Mouse (Mus musculus) erythroblast, embryonic 14.5 days (primary cell): Measurements from ENCODE around the gene Ncaph2. TPM values are rescaled to one million over a fixed set of nuclear protein-coding genes. Genes with fewer than 3 reads are reported as not detected.

Source experiments
- H3K27me3 ChIP-seq: 2 replicates; pipeline ENCODE4 v1.6.1; 2012; ENCODE audit warnings: inconsistent platforms; ENCODE audit not compliant: control insufficient read depth
- H3K36me3 ChIP-seq: 2 replicates; pipeline ENCODE4 v1.6.1; 2012; ENCODE audit warnings: mild to moderate bottlenecking, inconsistent platforms; ENCODE audit not compliant: control insufficient read depth
- H3K4me1 ChIP-seq: 2 replicates; pipeline ENCODE4 v1.6.1; 2012; ENCODE audit warnings: inconsistent platforms; ENCODE audit not compliant: control insufficient read depth
- H3K4me3 ChIP-seq: replicated peaks from 2 replicates; pipeline ENCODE3; 2012; ENCODE audit warnings: moderate library complexity, mild to moderate bottlenecking, inconsistent platforms
- H3K9me3 ChIP-seq: 2 replicates; pipeline ENCODE4 v1.6.1; 2012; ENCODE audit warnings: low read length, inconsistent platforms, mixed read lengths; ENCODE audit not compliant: control insufficient read depth
- GATA1 ChIP-seq: IDR thresholded peaks from 2 replicates; pipeline ENCODE4 v1.6.1; 2012; ENCODE audit warnings: low read length, inconsistent platforms, mixed read lengths
- TAL1 ChIP-seq: IDR thresholded peaks from 3 replicates; pipeline ENCODE4 v1.6.1; 2012; ENCODE audit warnings: low read length, inconsistent platforms, mixed read lengths
- polyA plus RNA-seq: library from polyadenylated mRNA; stranded (reverse); fragments of >175 nt; gene quantifications from 2 replicates; pipeline ENCODE4 v1.2.3, GENCODE M21; 2012

Ncaph2 gene
- polyA plus RNA-seq, 1 experiment, result 17.1 TPM

DNA sequence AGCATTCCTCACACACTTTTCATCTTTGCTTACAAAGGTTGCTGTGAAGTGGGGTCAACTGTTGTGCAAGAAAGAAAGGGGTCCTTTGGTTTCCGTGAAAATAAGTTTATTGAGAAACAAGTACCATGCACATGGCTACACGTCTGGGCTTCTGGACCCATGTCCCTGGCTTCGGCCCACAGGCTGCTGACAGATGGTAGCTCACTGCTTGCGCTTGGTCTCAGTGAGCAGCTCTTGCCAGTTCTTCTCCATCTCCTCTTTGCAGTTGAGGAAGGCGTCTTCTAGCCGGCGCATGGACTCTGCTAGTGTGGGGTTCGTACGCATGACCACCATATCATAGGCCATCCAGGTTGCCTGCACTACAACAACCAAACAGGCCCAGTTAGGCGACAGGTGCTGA, 34.6 kb downstream of the Ncaph2 start:
- Histone ChIP-seq H3K27me3 (no peaks in the 10 kb centered on the region; the same call in none of the 2 replicates), H3K36me3 (no peaks in the 10 kb centered on the region)

GRCm38 (mm10) chr15:89396883-89397282, 41.4 kb downstream of the Ncaph2 start:
- no peaks in the 10 kb centered on the region for H3K36me3 ChIP-seq
- no peaks in the 10 kb centered on the region; the same call in 1 of the 2 replicates for H3K27me3 ChIP-seq
- no peak for TF ChIP-seq GATA1
- no peak for TF ChIP-seq TAL1
- no peaks in the 10 kb centered on the region for H3K9me3 ChIP-seq
- no peaks in the 10 kb centered on the region for H3K4me1 ChIP-seq
- H3K4me3 ChIP-seq, result no peak overlapping the region

More for the DNA sequence above, 34.6 kb downstream of the Ncaph2 start:
- H3K4me3 ChIP-seq, result no peak overlapping the region
- no peak for TF ChIP-seq GATA1
- no peak for TF ChIP-seq TAL1
- no peaks in the 10 kb centered on the region for H3K9me3 ChIP-seq
- no peaks in the 10 kb centered on the region for H3K4me1 ChIP-seq

- Histone ChIP-seq H3K36me3 (no peaks in the 10 kb centered on the region), H3K4me1 (no peaks in the 10 kb centered on the region), H3K27me3 (no peaks in the 10 kb centered on the region), H3K9me3 (0 out of 2 replicates have a peak, but pooled peaks cover 2% of the 10 kb centered on the region), H3K4me3 (no peak overlapping the region)
- TF ChIP-seq GATA1, result no peak
- no peak for TF ChIP-seq TAL1
Observed at GRCm38 (mm10) chr15:89398146-89398545, 42.6 kb downstream of the Ncaph2 start.

DNA sequence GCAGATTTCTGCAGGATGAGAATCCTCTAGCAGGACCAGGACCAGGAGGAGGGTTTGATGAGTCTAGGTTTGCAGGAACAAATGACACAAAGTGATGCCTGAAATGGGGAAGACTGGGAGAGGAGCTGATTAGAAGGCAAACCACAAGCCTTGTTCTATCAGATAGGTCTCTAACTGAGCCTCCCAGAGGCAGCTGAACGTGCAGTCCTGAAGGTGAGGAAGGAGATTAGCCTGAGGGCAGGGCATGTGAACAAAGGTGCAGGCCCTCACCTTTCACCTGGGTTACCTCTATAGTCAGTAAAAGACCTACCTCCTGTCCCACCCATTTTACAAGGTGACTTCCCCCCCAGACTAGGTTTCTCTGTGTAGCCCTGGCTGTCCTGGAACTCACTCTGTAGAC, 44.2 kb downstream of the Ncaph2 start:
- no peak for TF ChIP-seq GATA1
- no peak for TF ChIP-seq TAL1

DNA sequence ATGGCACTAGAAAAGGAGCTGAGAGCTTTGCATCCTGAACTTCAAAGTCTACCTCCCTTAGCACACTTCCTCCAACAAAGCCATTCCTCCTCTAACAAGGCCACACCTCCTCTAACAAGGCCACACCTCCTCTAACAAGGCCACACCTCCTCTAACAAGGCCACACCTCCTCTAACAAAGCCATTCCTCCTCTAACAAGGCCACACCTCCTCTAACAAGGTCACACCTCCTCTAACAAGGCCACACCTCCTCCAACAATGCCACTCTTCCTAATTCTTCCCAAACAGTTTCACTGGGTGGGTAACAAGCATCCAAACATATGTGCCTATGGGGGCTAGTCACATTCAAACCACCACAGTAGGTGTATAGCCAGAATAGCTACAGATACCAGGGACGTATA, 47.0 kb downstream of the Ncaph2 start:
- Histone ChIP-seq H3K4me3 (no peak overlapping the region), H3K36me3 (no peaks in the 10 kb centered on the region), H3K9me3 (peaks cover 5% of the 10 kb centered on the region; the same call in 1 of the 2 replicates), H3K27me3 (no peaks in the 10 kb centered on the region), H3K4me1 (no peaks in the 10 kb centered on the region)
- no peak for TF ChIP-seq GATA1

More for the DNA sequence above, 44.2 kb downstream of the Ncaph2 start:
- Histone ChIP-seq H3K36me3 (no peaks in the 10 kb centered on the region), H3K9me3 (0 out of 2 replicates have a peak, but pooled peaks cover 2% of the 10 kb centered on the region), H3K27me3 (no peaks in the 10 kb centered on the region), H3K4me3 (no peak overlapping the region), H3K4me1 (no peaks in the 10 kb centered on the region)

DNA sequence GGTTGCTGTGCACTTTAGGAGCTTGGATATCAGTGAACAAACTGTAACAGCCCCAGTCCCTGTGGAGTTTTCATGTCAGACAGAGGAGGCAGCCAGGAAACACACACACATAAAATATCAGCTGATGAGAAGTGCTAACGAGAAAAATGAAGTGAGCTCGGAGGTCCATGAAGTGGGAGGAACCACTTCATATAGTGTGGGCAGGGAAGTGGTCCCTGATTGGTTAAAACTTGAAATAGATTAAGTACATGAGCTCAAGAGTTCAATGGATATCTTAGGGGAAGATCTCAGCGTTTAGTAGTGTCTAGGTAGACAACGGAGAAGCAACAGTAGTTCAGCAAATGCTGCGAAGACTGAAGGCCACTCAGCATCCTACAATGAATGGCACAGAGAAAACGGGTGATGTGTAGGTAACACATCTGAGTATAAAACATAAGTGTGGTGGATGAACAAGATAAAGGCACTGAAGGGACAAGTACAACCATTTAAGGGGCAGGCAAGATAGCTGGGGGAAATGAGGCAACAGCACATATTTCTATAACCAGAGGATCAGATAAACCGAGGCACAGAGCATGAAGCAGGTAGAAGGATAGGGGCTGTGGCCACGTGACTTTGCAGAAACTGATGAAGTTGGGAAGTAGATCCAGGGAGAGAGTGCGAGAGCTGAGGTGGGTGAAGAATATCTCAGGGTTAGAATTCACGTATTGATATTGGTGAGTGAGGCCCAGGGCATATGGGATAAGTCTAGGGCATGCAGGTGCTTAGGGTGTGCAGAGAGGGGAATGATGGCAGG, 49.5 kb downstream of the Ncaph2 start:
- H3K4me1 ChIP-seq, result no peaks in the 10 kb centered on the region
- H3K9me3 ChIP-seq, result peaks cover 10% of the 10 kb centered on the region
- TF ChIP-seq GATA1 (no peak), TAL1 (no peak)
- no peaks in the 10 kb centered on the region for H3K36me3 ChIP-seq
- no peak overlapping the region for H3K4me3 ChIP-seq
- no peaks in the 10 kb centered on the region for H3K27me3 ChIP-seq

DNA sequence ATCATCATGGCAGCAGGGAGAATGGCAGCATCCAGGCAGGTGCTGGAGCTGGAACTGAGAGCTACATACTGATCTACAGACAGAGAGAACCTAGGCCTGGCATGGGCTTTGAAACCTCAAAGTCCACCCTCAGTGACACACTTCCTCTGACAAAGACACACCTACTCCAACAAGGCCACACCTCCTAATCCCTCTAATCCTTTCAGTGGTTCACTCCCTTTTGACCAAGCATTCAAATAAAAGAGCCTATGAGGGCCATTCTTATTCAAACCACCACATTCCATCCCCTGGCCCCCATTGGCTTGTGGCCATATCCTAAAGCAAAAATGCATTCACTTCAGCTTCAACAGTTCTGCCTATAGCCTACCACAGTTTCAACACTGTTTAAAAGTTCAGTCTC, 51.2 kb downstream of the Ncaph2 start:
- no peaks in the 10 kb centered on the region for H3K4me1 ChIP-seq
- peaks cover 14% of the 10 kb centered on the region for H3K9me3 ChIP-seq
- H3K27me3 ChIP-seq, result no peaks in the 10 kb centered on the region
- H3K36me3 ChIP-seq, result no peaks in the 10 kb centered on the region
- no peak overlapping the region for H3K4me3 ChIP-seq
- no peak for TF ChIP-seq GATA1
- TF ChIP-seq TAL1, result no peak

DNA sequence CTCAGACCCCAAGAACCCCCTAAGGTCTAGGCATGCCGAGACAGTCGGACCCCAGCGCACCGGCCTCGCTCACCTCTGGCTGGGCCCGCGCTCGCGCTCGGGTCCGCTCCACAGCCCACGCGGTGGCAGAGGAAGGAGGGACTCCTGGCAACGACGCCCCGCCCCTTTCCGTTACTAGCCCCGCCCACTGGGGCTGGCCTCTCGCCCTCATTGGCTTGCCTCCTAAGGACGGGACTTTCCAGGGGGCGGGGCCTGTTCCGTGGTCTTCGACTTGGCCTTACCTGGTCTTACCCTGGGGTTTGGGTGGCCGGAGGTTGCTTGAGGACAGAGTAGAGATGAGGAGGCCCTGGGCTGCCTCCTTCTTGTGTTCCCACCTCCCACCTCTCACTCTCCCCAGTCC, 54.6 kb downstream of the Ncaph2 start, which contains the start of gene Syce3:
TSS of gene Syce3 (minus strand) at position 386 of the 400 bp plus-strand sequence.
- Histone ChIP-seq H3K36me3 (no peaks in the 10 kb centered on the region), H3K27me3 (no peaks in the 10 kb centered on the region), H3K4me3 (no peak within 1 kb of the TSS), H3K4me1 (no peaks in the 10 kb centered on the region), H3K9me3 (peaks cover 12% of the 10 kb centered on the region)
- TF ChIP-seq TAL1 (no peak), GATA1 (no peak)

DNA sequence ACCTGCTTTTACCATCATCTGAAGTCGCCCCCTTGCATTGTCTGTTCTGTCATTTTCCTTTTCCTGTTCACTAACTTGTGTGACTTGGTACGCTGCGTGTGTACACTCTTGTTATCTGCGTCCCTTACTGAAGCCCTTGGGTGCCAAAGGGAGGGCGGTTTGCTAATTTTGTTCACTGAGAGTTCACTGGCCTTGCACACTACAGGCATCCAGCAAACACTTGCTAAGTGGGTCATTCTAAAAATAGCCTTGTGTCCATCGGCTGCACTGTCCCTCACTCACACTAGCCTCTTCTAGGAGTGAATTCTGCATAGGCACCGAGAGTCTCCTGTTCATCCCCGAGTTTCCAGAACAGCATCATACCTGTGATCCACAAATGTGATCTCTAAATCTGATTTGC, 59.8 kb downstream of the Ncaph2 start:
- TF ChIP-seq GATA1 (no peak), TAL1 (no peak)
- peaks cover 26% of the 10 kb centered on the region for H3K36me3 ChIP-seq
- H3K4me3 ChIP-seq, result no peak overlapping the region
- peaks cover under 1% of the 10 kb centered on the region; the same call in 1 of the 2 replicates for H3K9me3 ChIP-seq
- no peaks in the 10 kb centered on the region for H3K4me1 ChIP-seq
- H3K27me3 ChIP-seq, result no peaks in the 10 kb centered on the region
